Mouse (Mus musculus): ENCODE measurements around the gene Gdap1l1.

Gdap1l1 gene

GRCm38 (mm10) chr2:163424597-163424996, 13.7 kb upstream of the Gdap1l1 start, which contains the start of gene Oser1:
Gene Oser1, minus strand, starts transcription at chr2:163424697.
- no peak for DNase-seq

DNA sequence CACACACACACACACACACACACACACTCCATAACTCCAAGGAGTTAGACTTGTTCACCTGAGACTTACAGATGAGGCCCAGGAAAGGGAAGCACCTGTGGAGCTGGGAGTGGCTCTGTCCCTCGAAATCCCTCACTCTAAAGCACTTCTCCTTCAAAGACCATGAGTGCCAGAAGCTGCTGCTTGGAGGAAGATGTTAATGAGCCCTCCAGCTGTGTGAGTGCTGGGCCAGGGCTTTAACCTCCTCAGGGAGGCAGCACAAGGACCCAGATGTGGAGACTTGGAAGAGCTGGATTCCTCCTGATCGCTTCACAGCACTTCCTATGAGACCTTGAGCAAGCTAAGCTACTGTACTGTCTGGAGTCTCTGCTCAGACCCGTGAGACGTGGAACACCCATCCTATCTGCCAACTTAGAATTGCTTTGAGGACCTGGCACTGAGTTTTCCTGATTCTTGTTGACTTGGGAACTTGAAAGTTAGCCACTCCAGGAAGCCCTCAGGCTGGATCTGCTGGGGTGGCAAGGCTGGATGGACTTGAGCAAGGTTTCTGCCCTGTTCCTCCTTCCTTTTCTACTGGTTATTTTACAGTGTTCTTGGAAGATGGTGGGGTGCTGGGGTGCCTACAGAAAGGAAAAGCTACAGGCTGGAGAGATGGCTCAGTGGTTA, 9.8 kb upstream of the Gdap1l1 start:
- DNase-seq: no peak

DNA sequence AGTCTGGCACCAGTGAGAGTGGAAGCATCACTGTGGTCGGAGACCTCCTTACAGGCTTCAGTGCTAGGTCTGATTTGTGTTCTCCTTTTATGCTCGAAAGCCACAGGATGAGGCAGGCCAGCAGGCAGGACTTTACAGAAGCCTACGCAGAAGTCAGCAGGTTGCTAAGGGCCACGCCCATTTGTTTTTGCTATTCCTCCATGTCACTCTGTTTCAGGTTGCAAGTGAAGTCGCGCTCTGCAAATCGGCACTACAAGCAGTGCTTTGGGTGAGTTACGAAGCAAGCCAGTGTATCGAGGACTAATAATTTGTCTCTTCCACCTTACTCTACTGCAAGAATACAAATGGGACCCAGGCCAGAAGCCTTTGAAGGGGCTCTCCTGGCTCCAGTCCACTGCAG, 7.0 kb upstream of the Gdap1l1 start:
- DNase-seq: no peak

DNA sequence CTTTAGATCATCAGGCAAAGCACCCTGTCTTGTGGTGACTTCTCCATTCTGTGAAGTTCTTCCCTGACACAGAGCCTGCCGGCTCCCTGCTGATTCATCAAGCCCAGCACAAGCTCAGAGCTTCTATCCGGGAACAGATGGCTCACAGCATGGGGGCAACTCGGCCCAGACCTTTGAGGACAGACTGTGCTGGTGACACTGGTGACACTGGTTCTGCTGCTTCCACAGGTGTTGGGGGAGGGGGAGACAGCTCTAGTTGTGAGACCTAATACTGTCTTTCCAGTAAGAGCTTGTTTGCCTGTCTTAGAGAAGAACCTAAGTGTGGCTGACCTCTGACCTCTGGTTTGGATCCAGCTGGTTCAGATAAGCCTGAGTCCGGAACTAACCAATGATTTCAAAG, 4.3 kb upstream of the Gdap1l1 start:
- DNase-seq: peak; percentile 94

GRCm38 (mm10) chr2:163437800-163438199, 476 bp upstream of the Gdap1l1 start:
- DNase-seq: no peak

GRCm38 (mm10) chr2:163438619-163439451, 559 bp downstream of the Gdap1l1 start:
- DNase-seq: peak; percentile 67

- DNase-seq: no peak
These were observed 1.2 kb downstream of the Gdap1l1 start for GRCm38 (mm10) chr2:163439488-163439887.

DNA sequence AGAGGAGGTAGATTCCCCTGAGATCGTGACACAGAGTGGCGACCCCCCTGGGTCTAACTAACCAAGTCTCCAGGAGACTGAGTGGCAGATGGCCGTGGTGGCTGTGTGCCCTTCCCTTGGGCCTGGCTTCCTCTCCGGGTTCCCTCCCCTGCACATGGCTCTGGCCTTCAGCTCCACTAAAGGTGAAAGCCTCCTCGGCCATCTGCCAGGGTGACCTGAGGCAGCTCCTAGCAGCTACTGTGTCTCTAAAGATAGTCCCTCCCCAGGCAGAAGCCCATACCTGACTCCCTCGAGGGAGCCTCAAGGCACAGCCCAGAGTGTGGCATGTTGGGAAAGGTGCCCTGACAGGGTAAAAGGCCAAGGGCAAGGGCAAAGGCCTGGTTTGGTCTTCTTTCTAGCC, 5.3 kb downstream of the Gdap1l1 start:
- DNase-seq: peak; percentile 78

GRCm38 (mm10) chr2:163444017-163444416, 5.7 kb downstream of the Gdap1l1 start:
- no peak for DNase-seq

- no peak for DNase-seq
These were observed 9.1 kb downstream of the Gdap1l1 start for GRCm38 (mm10) chr2:163447375-163447774.

DNA sequence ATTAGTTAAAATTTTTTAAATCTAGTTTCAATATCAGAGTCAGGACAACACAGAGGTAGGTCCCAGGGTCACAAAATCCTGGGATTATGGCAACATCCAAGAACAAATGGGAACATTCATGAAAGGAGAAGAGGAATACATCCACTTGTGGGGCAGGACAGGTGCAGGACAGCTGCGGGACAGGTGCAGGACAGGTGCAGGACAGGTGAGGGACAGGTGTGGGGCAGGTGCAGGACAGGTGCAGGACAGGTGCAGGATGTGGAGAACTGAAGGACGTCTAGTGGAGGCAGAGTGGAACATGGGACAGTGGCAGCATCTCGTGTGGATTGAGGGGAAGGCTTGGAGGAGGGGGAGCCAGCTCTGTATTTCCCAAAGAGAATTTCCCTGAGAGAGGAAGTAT, 11.0 kb downstream of the Gdap1l1 start:
- no peak for DNase-seq

DNA sequence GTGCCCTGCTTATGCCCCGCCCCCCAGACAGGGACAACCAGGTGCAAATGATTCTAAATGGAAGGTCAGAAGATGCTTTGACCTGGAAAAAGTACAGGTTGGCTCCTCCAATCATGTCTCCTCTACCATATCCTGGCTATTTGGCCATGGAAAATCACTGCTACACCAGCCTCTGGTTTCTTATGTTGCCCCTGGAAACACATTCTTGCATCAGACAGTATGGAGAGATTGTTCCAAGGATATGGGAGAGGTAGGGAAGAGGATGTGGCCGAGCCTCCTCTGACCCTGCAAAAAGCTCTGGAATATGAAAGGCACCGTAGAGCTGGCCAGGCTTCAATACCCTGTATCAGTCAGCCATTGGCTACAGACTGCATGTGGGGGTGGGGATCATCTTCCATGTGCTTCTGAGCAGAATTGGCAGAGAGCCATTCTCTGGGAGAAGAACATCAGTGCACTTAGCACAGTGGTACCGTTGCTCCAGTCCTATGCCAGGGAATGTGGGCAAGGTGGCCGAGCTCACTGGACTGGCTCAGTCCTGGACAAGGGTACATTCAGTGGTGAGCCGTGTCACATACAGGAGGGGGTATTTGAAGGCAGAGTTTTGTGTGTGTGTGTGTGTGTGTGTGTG, 12.5 kb downstream of the Gdap1l1 start:
- no peak for DNase-seq

DNA sequence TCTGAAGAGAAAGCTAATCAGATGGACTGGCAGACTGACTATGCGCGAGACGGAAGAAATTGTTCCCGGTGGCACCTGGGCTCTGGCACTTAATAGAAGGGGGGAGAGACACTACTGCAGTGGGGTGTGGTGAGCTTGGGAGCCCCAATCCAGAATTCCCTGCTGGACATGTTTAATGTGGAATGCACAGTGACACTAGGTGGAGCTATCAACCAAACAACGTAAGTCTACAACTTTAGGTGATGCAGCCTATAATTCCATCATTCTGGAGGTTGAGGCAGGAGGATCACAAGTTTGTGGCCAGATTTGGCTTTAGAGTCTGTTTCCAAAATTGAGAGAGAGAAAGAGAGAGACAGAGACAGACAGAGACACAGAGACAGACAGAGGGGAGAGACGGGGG, 14.5 kb downstream of the Gdap1l1 start:
- DNase-seq: no peak

GRCm38 (mm10) chr2:163453378-163453777, 15.1 kb downstream of the Gdap1l1 start:
- DNase-seq: no peak

DNA sequence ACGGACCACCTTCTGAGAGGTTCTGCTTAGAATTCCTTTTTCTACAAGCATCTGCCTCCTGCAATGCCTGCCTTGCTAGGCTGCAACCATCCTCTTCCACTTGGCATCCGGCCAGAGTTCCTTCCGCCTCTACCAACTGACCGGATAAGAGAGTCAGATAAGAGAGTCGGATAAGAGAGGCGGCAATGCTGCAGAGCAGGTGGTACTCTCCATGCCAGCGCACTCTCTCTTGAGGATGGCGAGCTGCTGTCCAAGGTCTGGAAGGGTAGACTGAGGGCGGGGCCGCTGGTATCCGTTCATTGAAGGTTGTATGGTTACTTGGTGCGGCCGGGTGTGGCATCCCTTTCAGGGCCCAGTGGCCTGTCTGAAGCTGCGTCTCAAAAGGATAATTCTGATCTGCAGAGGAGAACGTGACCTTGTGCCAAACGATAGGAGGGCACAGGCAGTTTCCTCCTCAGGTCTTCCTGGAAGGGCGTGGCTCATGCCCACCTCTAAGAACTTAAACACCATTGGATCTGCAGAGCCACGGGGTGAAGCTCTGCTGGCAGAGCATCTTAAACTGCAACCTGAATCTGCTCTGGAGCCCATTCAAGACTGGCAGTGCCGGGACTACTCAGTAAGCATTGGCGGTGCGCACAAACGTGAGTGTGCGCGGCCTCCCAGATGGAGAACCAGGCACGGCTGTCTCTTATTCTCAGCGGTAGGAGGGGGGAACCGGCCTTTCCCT, 20.4 kb downstream of the Gdap1l1 start:
- DNase-seq: no peak

DNA sequence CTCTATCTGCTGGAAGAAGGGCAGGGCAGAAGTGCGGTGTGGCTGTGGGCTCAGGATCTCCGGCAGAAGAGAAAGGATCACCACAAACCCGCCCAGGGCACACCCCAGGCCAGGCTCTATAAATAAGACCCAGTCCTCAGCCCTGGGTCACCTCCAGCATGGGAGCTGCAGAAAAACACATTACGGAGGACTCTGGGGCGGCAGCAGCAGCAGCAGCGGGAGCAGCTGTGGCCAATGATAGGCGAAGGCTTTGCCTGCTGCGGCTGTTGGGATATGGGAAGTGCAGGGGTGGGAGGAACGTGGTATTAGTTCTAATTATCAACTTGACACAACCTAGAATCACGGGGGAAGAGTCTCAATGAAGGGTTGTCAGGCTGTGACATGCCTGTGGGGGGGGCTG, 21.1 kb downstream of the Gdap1l1 start:
- no peak for DNase-seq

GRCm38 (mm10) chr2:163460622-163461021, 22.3 kb downstream of the Gdap1l1 start:
- DNase-seq: peak; percentile 3

DNA sequence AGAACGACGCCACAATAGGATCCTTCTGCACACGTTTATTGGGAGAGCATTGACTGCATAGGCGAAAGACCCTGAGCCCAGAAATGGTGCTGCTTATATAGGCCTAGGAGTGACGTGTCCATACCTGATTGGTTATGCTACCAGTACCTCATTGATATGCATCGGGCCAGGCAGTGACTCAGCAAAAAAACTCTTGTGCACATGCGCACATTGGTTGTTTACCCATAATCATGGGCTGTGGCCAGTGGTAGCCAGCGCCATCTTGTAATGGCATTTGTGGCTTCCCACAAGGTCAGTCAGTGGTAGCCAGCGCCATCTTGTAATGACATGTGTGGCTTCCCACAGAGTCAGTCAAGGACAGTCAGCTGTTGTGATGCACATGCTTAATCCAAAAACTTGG, 23.0 kb downstream of the Gdap1l1 start:
- peak; percentile 0 for DNase-seq

DNA sequence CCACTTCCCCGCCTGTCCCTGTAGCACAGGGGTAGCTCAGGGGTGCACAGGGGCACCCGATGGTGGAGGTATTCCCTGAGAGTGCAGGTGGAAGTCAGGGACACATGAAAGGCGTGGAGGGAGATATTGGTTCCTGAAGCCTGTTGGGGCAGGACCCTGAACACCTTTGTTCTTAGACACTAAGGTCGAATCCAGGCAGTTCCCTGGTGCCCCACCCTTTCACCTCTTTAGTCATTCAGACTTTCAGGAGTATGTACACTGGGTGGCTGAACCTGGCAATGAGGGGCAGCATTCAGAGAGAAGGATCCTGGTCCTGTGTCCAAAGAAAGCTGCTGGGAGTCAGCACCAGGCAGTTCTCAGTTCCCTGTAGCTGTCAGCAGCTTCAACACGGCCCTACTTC, 24.1 kb downstream of the Gdap1l1 start:
- DNase-seq: no peak

GRCm38 (mm10) chr2:163462801-163463200, 24.5 kb downstream of the Gdap1l1 start:
- DNase-seq: peak; percentile 2

DNA sequence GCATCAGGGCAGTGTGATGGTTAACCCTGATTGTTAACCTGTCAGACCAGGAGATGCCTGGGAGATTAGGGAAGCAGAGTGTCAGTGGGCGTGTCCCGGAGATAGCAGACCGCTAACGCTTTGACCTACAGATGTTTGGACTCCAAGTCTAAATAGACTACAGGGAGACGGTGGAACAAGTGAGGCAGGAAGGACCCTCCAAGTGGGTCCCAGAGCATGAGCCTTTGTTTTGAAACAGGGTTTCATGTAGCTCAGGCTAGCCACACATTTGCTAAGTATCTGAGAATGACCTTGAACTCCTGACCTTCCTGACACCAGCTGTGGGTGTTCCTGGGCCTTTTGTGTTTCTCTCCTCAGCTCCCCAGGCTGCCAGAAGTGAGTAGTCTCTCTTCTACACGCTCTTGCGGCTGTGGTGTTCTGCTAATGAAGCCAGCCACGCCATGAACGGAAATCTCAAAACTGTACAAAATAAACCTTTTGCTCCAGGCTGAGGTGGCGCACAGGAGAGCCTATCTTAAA, 25.0 kb downstream of the Gdap1l1 start:
- DNase-seq: peak; percentile 1

GRCm38 (mm10) chr2:163463998-163464397, 25.7 kb downstream of the Gdap1l1 start:
- peak; percentile 26 for DNase-seq

- DNase-seq: no peak
These were observed 26.3 kb downstream of the Gdap1l1 start for GRCm38 (mm10) chr2:163464562-163464961.

Measured in cerebellum, adult 8-10 months (tissue).